Mouse (Mus musculus): ENCODE data around the gene Nol8.

Gene Nol8

DNA sequence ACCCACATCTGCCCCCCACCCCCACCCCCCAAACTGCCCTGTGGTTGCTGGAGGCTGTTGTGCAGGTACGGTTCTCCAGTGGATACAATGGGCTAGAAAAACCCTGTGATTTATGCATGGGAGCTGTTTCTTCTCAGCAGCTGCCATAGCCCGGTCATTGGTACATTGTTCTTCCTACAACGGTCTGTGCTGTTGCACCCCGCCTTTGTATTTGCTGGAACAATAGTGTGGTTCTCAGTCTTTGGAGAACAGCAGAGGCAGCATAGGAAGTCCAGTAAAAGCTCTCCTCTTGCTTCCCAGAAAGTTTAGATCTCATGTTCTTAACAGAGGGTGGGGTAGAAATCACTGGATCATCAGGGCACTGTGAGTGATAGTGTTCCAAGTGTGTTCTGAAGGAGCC, 31.4 kb downstream of the Nol8 start:
- no peak for DNase-seq (ENCODE audit: low read depth, low spot score)

DNA sequence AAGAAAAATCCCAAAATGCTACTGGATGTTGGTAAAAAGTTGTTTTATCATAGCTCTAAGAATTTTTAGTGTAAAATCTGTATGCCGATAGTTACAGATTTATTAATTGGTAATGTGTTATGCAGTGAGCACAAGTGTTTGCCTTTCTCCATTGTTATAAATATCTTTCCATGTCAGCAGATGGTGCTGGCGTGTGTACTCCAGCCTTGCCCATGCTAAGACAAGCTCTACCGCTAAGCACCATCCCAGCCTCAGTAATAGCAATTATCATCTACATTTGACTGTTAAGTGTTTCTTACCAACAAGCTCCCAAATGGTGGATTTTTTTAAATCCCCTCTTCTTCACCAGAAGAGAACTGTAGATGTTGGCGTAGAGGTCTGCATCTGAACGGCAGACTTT, 38.2 kb downstream of the Nol8 start:
- no peak for DNase-seq (ENCODE audit: low read depth, low spot score)

DNA sequence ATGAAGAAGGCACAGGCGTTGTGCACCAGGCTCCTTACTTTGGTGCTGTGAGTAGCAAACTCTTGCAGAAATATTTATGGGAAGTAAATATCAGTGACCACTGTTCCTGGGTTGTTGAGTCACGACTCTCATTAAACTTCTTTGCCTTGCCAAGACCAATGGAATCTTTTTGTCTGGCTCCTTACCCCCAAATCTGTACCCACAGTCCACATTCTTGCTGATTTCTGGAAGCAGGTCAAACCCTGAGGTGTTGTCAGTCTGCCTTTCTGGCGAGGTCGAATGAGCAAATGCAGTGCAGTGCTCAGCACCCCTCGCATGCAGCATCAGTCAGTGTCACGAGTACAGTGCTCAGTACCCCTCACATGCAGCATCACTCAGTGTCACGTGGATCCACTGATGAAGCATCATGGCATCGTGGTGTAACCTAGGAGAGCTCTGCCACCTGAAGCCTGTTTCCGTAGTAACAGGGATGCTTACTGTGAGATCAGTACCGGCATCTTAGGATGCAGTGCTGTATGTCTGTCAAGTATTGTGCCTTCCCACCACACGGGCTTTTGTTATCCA, 50.4 kb downstream of the Nol8 start:
- DNase-seq (ENCODE audit: low read depth, low spot score), result no peak

DNA sequence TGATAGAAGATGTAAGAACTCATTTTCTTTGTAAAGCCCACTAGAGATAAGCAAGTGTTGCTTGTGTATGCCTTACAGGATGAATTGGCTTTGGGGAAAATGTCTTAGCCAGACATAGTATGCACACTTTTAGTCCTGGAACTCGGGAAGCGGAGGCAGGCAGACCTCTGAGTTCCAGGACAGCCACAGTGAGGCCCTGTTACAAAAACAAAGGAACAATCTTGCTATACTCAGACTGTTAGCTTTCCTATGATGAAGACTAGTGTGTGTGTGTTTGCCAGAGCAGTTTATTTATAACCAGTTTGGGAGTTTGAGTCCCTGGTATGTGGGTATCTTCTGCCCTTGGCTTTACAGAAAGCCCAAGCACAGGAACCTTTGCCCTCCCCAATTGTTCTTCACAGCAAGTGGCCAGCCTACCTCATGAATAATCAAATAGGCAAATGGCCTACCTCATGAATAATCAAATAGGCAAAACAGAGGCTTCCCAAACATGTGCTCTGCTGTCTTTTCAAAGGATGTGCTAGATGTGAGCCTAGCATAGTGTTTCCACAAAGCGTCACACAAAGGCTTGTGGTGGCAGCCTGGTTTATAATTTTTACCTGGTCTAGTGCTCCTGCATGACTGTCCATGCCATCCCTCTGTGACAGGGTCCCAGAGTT, 53.3 kb downstream of the Nol8 start:
- no peak for DNase-seq (ENCODE audit: low read depth, low spot score)

DNA sequence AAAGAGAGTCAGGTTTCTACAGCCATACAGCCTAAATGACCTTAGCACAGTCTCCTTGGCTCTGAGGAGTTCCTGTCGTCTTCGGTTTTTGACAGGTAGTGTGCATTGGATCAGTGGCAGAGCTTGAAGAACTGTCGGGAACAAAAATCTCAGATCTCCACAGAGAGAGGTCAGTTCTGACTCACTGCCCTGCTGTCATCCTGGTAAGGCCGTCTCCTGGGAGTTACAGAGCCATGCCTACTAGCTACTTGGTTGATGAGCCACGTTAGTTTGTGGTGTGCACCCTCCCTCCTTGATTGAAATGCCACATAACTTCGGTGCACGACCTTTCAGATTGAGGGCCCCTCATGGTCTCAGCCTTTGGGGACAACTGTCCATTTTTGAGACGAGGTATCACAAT, 55.4 kb downstream of the Nol8 start:
- no peak for DNase-seq (ENCODE audit: low read depth, low spot score)

DNA sequence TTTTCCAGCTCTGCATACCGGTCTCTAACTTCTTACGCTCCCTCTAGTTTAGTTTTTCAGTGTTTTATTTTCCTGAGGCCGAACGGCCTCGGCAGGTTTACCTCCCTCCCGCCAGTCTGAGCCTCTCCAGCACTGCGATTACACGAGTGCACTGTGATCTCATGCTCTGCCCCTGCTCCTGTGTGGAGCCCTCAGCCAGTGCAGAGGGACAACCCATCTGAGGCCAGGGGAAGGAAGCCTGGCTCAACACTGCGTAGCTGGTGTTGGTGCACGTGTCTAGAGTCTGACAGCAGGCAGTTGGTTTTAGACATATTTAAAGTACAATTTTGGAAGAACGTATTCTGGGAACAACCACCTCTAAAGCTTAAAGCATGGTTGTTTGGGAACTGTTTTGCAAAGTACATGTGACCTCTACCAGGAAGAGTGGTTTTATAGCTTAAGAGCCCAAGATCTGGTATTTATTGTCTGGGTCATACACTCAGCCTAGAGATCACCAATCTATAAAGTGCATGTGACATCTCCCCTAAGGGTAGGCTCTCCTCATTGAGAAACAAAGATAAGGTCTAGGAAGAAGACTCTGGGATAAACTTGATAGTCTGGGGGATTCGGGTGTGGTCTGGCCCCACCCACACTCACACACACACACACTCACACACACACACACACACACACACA, 59.3 kb downstream of the Nol8 start:
- no peak for DNase-seq (ENCODE audit: low read depth, low spot score)

DNA sequence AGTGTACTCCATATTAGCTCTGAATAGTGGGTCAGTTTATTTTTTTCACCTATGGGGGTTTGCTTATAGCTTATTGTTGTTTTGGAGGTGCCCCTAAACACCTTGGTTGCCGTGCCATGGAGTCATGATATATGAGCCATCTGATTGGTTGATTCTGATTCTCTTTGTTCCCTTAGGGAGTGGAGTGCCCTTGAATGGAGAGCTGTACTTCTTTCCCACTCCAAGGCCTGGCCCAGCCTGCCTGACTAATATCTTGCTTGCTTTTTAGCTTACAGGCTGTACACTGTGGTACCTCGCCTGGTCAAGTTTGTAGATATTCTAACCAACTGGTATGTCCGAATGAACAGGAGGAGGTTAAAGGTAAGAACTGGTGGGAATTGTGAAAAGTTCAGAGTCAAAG, 66.4 kb downstream of the Nol8 start:
- DNase-seq (ENCODE audit: low read depth, low spot score), result no peak
